Mouse (Mus musculus) brain, embryonic 18.5 days (tissue): ENCODE measurements at regions not wholly inside any gene's neighbourhood (a gene's known extent, or its start where the extent isn't known, plus 50 kb on each side); places are given as distances from the start of the nearest gene placed in this dataset.

Experiments used
- DNase-seq: peaks from one replicate; pipeline ENCODE4 v3.0.0-alpha.2; 2012; ENCODE audit warnings: low read depth, low spot score

DNA sequence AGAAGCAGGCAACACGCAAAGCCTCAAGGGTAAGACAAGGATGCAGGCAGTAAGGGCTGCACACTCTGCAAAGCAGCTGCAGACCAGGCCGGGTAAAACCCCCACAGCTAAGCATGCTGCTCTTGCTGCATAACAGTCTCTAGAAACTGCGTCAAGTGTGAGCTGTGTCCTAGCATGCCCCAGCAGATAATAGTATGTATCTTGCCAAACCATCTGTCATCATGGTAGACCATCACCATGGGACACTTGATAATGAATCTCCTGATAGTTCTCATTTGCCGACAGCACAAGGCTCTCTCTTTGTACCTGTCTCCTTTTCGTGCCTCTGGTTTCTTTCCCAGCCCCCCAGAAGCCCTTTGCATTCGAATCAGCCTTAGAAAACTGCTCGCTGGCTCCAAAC, 52.5 kb upstream of the Ddx18 start:
- DNase-seq = no peak

DNA sequence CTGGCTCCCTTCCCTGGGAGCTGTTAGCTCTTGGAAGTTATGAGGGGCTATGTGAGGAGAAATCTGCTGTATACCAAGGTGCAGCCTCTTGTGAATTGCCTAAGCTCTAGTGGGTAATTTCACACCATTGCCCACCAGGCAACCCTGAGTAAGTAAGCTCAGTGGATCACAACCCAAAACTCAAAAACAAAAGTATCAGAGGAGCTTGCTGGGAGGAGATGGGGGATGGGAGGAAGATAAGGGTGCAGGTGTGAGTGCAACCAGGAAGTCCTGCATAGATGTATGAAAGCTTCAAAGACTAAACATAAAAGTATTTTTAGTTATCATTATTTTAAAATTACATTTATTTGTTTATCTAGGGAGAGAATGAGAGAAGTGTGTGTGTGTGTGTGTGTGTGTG, 50.8 kb upstream of the Ddx18 start:
- no peak for DNase-seq
